In the genomic region with DNA sequence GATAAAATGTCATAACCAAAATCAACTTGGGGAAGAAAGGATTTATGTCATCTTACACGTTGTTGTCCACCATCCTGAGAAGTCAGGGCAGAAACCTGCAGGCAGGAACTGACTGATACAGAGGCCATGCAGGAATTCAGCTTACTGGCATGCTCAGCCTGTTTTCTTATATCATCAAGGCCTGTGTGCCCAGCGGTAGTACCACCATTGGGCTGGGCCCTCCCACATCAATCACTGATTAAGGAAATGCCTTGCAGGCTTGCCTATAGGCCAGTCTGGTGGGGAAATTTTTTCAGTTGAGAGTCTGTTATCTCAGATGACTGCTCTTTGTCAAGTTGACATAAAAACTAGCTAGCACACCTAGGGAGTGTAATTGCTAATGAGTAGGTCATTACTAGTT, we compare ENCODE assay signal across 20 mouse cellular contexts. TPM values are rescaled to one million over a fixed set of nuclear protein-coding genes. Genes with fewer than 3 reads are reported as not detected.
DNase-seq lines count a peak whose midpoint lies in the region; ATAC-seq and TF ChIP-seq lines count a peak whose summit lies in the region.
"Had no signal": no experiment of that assay in that cellular context is flagged by ENCODE, and none has a peak within 500 bp of the region (broad histone marks: within the 10 kb centered on the region; RNA-seq: fewer than 3 reads in every experiment).

No protein-coding gene starts in this region.

- H3K4me2 ChIP-seq in hindbrain, embryonic 15.5 days = no peak overlapping the region
- no peak overlapping the region for H3K4me2 ChIP-seq in hindbrain, embryonic 16.5 days (ENCODE audit: low read length)
- no peak overlapping the region for H3K4me2 ChIP-seq in forebrain, embryonic 14.5 days (ENCODE audit: low read length)
- H3K4me2 ChIP-seq: embryonic facial prominence, embryonic 15.5 days; limb, embryonic 13.5 days; liver, embryonic 13.5 days; lung, embryonic 15.5 days; neural tube, embryonic 12.5 days had no signal

- H3K9ac ChIP-seq in heart, adult 2 months (ENCODE audit: low read depth, low read length) = no peak overlapping the region
- H3K9ac ChIP-seq in hindbrain, embryonic 15.5 days = no peak overlapping the region
- no peak overlapping the region for H3K9ac ChIP-seq in hindbrain, embryonic 16.5 days (ENCODE audit: low read depth, low read length)
- H3K9ac ChIP-seq in ES-Bruce4 (ENCODE audit: low read depth, poor library complexity, severe bottlenecking) = no peak overlapping the region
- H3K9ac ChIP-seq in forebrain, embryonic 14.5 days (ENCODE audit: low read length) = no peak overlapping the region
- H3K9ac ChIP-seq: embryonic facial prominence, embryonic 15.5 days; forebrain, postnatal 0 days; limb, embryonic 13.5 days; liver, embryonic 13.5 days; lung, embryonic 15.5 days; neural tube, embryonic 12.5 days had no signal

- H3K79me2 ChIP-seq in heart, adult 2 months (replicated peaks; ENCODE audit: control insufficient read depth, insufficient read depth, low read length) = peaks cover 6% of the 10 kb centered on the region; the same call in 1 of the 2 replicates

- no peak for TF ChIP-seq POLR2A in heart, adult 2 months (IDR thresholded peaks at IDR 0.05; ENCODE audit: insufficient read depth, low read depth, low read length)
- TF ChIP-seq POLR2A in ES-Bruce4 (IDR thresholded peaks at IDR 0.05; ENCODE audit: insufficient read depth, low read length) = no peak

- no peak overlapping the region for H3K4me3 ChIP-seq in heart, embryonic 10.5 days
- no peak overlapping the region for H3K4me3 ChIP-seq in heart, adult 2 months
- no peak overlapping the region for H3K4me3 ChIP-seq in hindbrain, embryonic 15.5 days
- H3K4me3 ChIP-seq in hindbrain, embryonic 16.5 days (ENCODE audit: low read length) = no peak overlapping the region
- H3K4me3 ChIP-seq in ES-Bruce4 (ENCODE audit: low read depth, low read length) = no peak overlapping the region
- H3K4me3 ChIP-seq in forebrain, embryonic 14.5 days (ENCODE audit: low read depth, low read length) = no peak overlapping the region
- H3K4me3 ChIP-seq: embryonic facial prominence, embryonic 15.5 days; limb, embryonic 13.5 days; liver, embryonic 13.5 days; lung, embryonic 15.5 days; neural tube, embryonic 12.5 days had no signal

- DNase-seq in heart, embryonic 10.5 days (ENCODE audit: low spot score) = no peak
- no peak for DNase-seq in heart, adult 2 months
- DNase-seq in forebrain, embryonic 14.5 days (ENCODE audit: low spot score) = no peak
- DNase-seq in adrenal gland, adult 8-10 months = no peak
- DNase-seq: cerebellum, adult 8-10 months; forebrain, postnatal 0 days; kidney, adult 18-20 months; layer of hippocampus, postnatal 36 days; liver, embryonic 13.5 days; right cerebral cortex, postnatal 14 days; thymus, adult 2 months had no signal

- peaks cover 57% of the 10 kb centered on the region for H3K4me1 ChIP-seq in heart, embryonic 10.5 days
- H3K4me1 ChIP-seq in heart, adult 2 months (ENCODE audit: control insufficient read depth, insufficient read depth, low read length) = peaks cover 10% of the 10 kb centered on the region
- H3K4me1 ChIP-seq in hindbrain, embryonic 15.5 days (replicated peaks) = peaks cover 33% of the 10 kb centered on the region
- H3K4me1 ChIP-seq in hindbrain, embryonic 16.5 days (ENCODE audit: control insufficient read depth, insufficient read depth, low read depth, low read length) = peaks cover 3% of the 10 kb centered on the region; the same call in 1 of the 2 replicates
- peaks cover 6% of the 10 kb centered on the region for H3K4me1 ChIP-seq in ES-Bruce4 (ENCODE audit: control insufficient read depth, insufficient read depth, low read length)
- H3K4me1 ChIP-seq in forebrain, embryonic 14.5 days (ENCODE audit: control insufficient read depth, insufficient read depth, low read length) = peaks cover 4% of the 10 kb centered on the region; the same call in 1 of the 2 replicates

- WGBS in heart, embryonic 10.5 days = 36% methylated on average over 2 of the region's 2 CpGs
- 56% methylated on average over 2 of the region's 2 CpGs for WGBS in heart, adult 2 months
- WGBS in hindbrain, embryonic 15.5 days = 57% methylated on average over 2 of the region's 2 CpGs
- WGBS in hindbrain, embryonic 16.5 days = 57% methylated on average over 2 of the region's 2 CpGs
- WGBS in forebrain, embryonic 14.5 days = 52% methylated on average over 2 of the region's 2 CpGs

- no peaks in the 10 kb centered on the region for H3K9me3 ChIP-seq in heart, embryonic 10.5 days
- no peaks in the 10 kb centered on the region for H3K9me3 ChIP-seq in hindbrain, embryonic 15.5 days
- H3K9me3 ChIP-seq in hindbrain, embryonic 16.5 days (ENCODE audit: control insufficient read depth, low read length) = no peaks in the 10 kb centered on the region
- no peaks in the 10 kb centered on the region for H3K9me3 ChIP-seq in ES-Bruce4 (replicated peaks; ENCODE audit: control insufficient read depth, insufficient read depth, low read length, poor library complexity, severe bottlenecking)
- H3K9me3 ChIP-seq in forebrain, embryonic 14.5 days (replicated peaks; ENCODE audit: control insufficient read depth, low read length) = no peaks in the 10 kb centered on the region
- H3K9me3 ChIP-seq: embryonic facial prominence, embryonic 15.5 days; limb, embryonic 13.5 days; liver, embryonic 13.5 days; lung, embryonic 15.5 days; neural tube, embryonic 12.5 days had no signal

- intact Hi-C loops in heart, adult 2 months (cut with DNase I) = no loop called here

- ATAC-seq in hindbrain, embryonic 15.5 days (ENCODE audit: low FRiP score, low read depth) = peak; percentile 57; the same call in 1 of the 2 replicates
- no peak for ATAC-seq in hindbrain, embryonic 16.5 days
- 0 out of 2 replicates have a peak, but pooled peaks have one; percentile 20 for ATAC-seq in megakaryocyte-erythroid progenitor cell, adult 5-6 weeks (replicated peaks; ENCODE audit: low FRiP score, low TSS enrichment, poor library complexity, severe bottlenecking)
- no peak for ATAC-seq in forebrain, embryonic 14.5 days
- ATAC-seq: forebrain, postnatal 0 days had no signal

- H3K27me3 ChIP-seq in heart, embryonic 10.5 days (ENCODE audit: insufficient read depth, poor library complexity, severe bottlenecking) = no peaks in the 10 kb centered on the region
- no peaks in the 10 kb centered on the region for H3K27me3 ChIP-seq in heart, adult 2 months (ENCODE audit: control insufficient read depth, insufficient read depth, low read length)
- no peaks in the 10 kb centered on the region for H3K27me3 ChIP-seq in hindbrain, embryonic 15.5 days
- H3K27me3 ChIP-seq in hindbrain, embryonic 16.5 days (replicated peaks; ENCODE audit: control insufficient read depth, insufficient read depth, low read length) = no peaks in the 10 kb centered on the region
- no peaks in the 10 kb centered on the region for H3K27me3 ChIP-seq in ES-Bruce4 (ENCODE audit: control insufficient read depth, insufficient read depth, low read length, poor library complexity, severe bottlenecking)
- H3K27me3 ChIP-seq in forebrain, embryonic 14.5 days (replicated peaks; ENCODE audit: control insufficient read depth, insufficient read depth, low read length) = no peaks in the 10 kb centered on the region
- H3K27me3 ChIP-seq: embryonic facial prominence, embryonic 15.5 days; limb, embryonic 13.5 days; liver, embryonic 13.5 days; lung, embryonic 15.5 days; neural tube, embryonic 12.5 days had no signal

- TF ChIP-seq CTCF in heart, adult 2 months (IDR thresholded peaks at IDR 0.05) = no peak
- TF ChIP-seq CTCF in ES-Bruce4 (IDR thresholded peaks at IDR 0.05; ENCODE audit: low read depth, low read length) = no peak

- no peak for TF ChIP-seq EP300 in heart, adult 2 months (IDR thresholded peaks at IDR 0.05; ENCODE audit: insufficient read depth, low read depth, low read length)
- TF ChIP-seq EP300 in ES-Bruce4 (IDR thresholded peaks at IDR 0.05; ENCODE audit: insufficient read depth, low read depth, low read length) = no peak

- H3K36me3 ChIP-seq in heart, embryonic 10.5 days = no peaks in the 10 kb centered on the region
- no peaks in the 10 kb centered on the region for H3K36me3 ChIP-seq in heart, adult 2 months (ENCODE audit: control insufficient read depth, insufficient read depth, low read length)
- no peaks in the 10 kb centered on the region for H3K36me3 ChIP-seq in hindbrain, embryonic 15.5 days
- H3K36me3 ChIP-seq in hindbrain, embryonic 16.5 days (ENCODE audit: control insufficient read depth, insufficient read depth, low read length) = no peaks in the 10 kb centered on the region
- no peaks in the 10 kb centered on the region for H3K36me3 ChIP-seq in ES-Bruce4 (ENCODE audit: control insufficient read depth, insufficient read depth, low read length, poor library complexity, severe bottlenecking)
- no peaks in the 10 kb centered on the region for H3K36me3 ChIP-seq in forebrain, embryonic 14.5 days (ENCODE audit: control insufficient read depth, insufficient read depth, low read length)
- H3K36me3 ChIP-seq: embryonic facial prominence, embryonic 15.5 days; limb, embryonic 13.5 days; liver, embryonic 13.5 days; lung, embryonic 15.5 days; neural tube, embryonic 12.5 days had no signal

- H3K27ac ChIP-seq in heart, embryonic 10.5 days = peak overlapping the region; percentile 3; the same call in 1 of the 2 replicates
- no peak overlapping the region for H3K27ac ChIP-seq in heart, adult 2 months
- no peak overlapping the region for H3K27ac ChIP-seq in hindbrain, embryonic 15.5 days (replicated peaks)
- no peak overlapping the region for H3K27ac ChIP-seq in hindbrain, embryonic 16.5 days (ENCODE audit: low read depth, low read length)
- peak overlapping the region; percentile 76 for H3K27ac ChIP-seq in ES-Bruce4 (ENCODE audit: insufficient read depth, low read length)
- no peak overlapping the region for H3K27ac ChIP-seq in forebrain, embryonic 14.5 days (ENCODE audit: low read depth, low read length)
- H3K27ac ChIP-seq: embryonic facial prominence, embryonic 15.5 days; kidney, postnatal 0 days; limb, embryonic 13.5 days; liver, embryonic 13.5 days; neural tube, embryonic 12.5 days had no signal

RNA-seq across cellular contexts. Expression of gene Arhgap32, which starts 22.5 kb away (rescaled TPM):
- 2.8 and 4.3 TPM in 2 replicates for polyA plus RNA-seq in heart, embryonic 10.5 days (2016; fragmentation: Nextera tagmentation; extraction: Ambion mirVana)
- total RNA-seq in heart, adult 2 months (2021) = 10 to 100 TPM; 18.0 to 20.8 TPM
- 3.2 and 4.1 TPM in 2 replicates for polyA plus RNA-seq in heart, adult 2 months (2012; rRNA removed)
- 12.3 and 13.5 TPM in 2 replicates for polyA plus RNA-seq in hindbrain, embryonic 15.5 days (2015; fragmentation: Nextera tagmentation; extraction: Ambion mirVana)
- polyA plus RNA-seq in hindbrain, embryonic 16.5 days (2015; fragmentation: Nextera tagmentation; extraction: Ambion mirVana) = 10.3 and 10.9 TPM in 2 replicates
- polyA plus RNA-seq in ES-Bruce4 (2011; ENCODE audit: insufficient read depth, insufficient read length, low read depth, missing spikeins) = 59.2 and 64.2 TPM in 2 replicates
- total RNA-seq in megakaryocyte-erythroid progenitor cell, adult 5-6 weeks (2014; fragmentation: Nextera tagmentation) = 0.24 and 0.59 TPM in 2 replicates
- 0.38 and 10.4 TPM in 2 replicates for total RNA-seq in megakaryocyte-erythroid progenitor cell, adult 5-6 weeks (2017)
- polyA plus RNA-seq in forebrain, embryonic 14.5 days (2014; fragmentation: Nextera tagmentation; extraction: Ambion mirVana) = 10.0 and 10.1 TPM in 2 replicates
- total RNA-seq in adrenal gland, adult 8-10 months (2022) = 10 to 100 TPM; 46.2 to 73.2 (median 62.9) TPM

Comparison
In these comparisons a context has a peak if more than half of its experiments do, and no peak if none do; other contexts are left out.
1. H3K27ac ChIP-seq: peak in heart, embryonic 10.5 days (single experiment) and ES-Bruce4 (single experiment); none in heart, adult 2 months (single experiment), hindbrain, embryonic 15.5 days (single experiment), hindbrain, embryonic 16.5 days (single experiment) and forebrain, embryonic 14.5 days (single experiment).
2. ATAC-seq: peak in hindbrain, embryonic 15.5 days (single experiment) and megakaryocyte-erythroid progenitor cell, adult 5-6 weeks (single experiment); none in hindbrain, embryonic 16.5 days (single experiment) and forebrain, embryonic 14.5 days (single experiment).